Mouse (Mus musculus): ENCODE results near the gene Dzip1l.

- TF ChIP-seq CTCF (IDR thresholded peaks at IDR 0.05; ENCODE audit: extremely low read depth, insufficient read length, insufficient replicate concordance, low read depth, low read length) (no peak), POLR2A (IDR thresholded peaks at IDR 0.05; ENCODE audit: low read depth, low read length) (no peak)
These were observed 72.9 kb downstream of the Dzip1l start for GRCm38 (mm10) chr9:99702215-99702614.
